Mouse (Mus musculus): ENCODE measurements at regions not wholly inside any gene's neighbourhood (a gene's known extent, or its start where the extent isn't known, plus 50 kb on each side); places are given as distances from the start of the nearest gene placed in this dataset.
"Not testable (repeated sequence)": the region's sequence is repeated elsewhere in the genome, so short reads cannot be mapped to it uniquely, and the experiment has no call there.

GRCm38 (mm10) chr6:41225382-41225781 lies 76.7 kb upstream of the Try4 start:
- DNase-seq (ENCODE audit: low read depth, low spot score) = no peak

DNA sequence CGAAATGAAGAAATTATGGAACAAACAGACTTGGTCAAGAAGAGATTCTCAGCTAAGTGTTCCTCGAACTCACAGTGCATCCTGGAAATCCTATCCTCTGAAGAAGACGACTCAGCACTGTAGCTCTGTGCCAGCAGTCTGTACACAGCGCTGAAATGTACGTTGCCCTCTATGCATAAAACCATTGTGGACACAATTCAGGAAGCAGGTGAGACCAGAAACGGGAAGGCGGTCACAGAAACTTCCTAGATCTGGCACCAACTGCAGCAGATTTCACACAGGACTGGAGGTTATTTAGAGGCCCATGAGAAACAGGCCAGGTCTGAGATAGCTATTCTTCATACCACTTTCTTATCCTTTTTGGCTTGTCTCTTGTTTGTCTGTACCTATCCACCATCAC lies 83.7 kb upstream of the Try4 start:
- no peak for DNase-seq (ENCODE audit: low read depth, low spot score)

DNA sequence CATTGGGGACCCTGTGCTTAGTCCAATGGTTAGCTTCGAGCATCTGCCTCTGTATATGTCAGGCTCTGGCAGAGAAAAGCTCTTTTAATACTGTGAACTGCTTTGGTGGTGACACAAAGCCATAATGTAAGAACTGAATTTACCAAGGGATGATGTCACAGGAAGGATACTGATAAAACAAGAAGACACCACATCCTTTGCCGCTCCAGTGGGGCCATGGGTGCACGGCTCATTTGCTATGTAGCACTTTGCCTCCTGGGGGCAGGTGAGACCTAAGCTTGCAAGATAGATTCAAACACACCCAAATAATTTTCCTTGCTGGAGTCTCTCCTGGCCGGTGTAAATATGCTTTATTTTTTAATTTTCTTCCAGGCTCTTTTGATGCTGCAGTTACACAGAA lies 86.2 kb upstream of the Try4 start:
- no peak for DNase-seq (ENCODE audit: low read depth, low spot score)

DNA sequence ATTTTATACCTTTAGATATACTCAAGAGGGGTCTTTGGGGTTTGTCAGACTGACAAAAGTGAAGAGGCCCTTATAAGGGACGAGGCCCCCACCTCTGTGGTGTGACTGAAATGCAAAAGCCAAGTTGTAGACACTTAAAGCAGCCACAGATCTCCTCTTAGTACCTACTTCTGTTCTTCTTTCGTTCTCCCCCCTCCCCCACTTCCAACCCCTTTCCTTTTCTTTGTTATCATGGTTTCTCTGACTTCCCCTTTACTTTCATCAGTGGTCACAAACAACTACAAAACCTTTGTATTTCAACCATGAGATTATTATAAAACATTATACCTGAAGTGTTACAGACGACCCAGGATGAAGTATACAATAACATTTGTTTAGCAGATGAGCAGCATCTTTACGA lies 96.2 kb upstream of the Try4 start:
- no peak for DNase-seq (ENCODE audit: low read depth, low spot score)

DNA sequence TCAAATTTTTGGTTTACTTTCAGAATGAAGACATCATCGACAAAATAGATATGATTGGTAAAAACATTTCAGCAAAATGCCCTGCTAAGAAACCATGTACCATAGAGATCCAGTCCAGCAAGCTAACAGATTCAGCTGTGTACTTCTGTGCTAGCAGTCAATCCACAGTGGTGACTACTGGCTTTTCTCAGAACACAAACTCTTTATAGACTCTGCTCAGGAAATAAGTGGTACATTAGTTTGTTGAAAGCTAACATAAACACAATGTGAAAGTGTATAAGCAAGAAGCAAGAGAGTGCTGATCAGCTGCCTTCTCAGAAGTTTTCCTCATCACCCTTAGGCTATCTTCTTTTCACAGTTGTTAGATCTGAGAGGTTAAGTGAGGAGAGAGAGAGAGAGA lies 99.2 kb upstream of the Try4 start:
- no peak for DNase-seq (ENCODE audit: low read depth, low spot score)

DNA sequence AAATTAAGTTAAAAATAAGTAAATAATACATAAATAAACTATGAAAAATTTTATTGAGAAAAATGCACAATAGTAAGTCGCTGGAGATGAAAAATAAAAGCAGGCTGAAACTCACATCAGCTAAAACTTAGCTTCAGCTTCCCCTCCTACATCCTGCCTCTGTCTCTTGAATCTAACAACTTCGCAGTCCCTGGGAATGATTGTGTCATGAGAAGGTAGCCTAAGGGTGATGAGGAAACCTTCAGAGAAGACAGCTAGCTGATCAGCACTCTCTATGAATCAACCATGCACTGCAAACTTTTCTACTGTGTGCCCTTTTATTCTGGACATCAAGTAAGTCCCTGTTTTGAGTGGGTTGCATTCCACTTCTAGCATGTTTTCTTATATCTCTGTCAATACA lies 99.8 kb upstream of the Try4 start:
- no peak for DNase-seq (ENCODE audit: low read depth, low spot score)

DNA sequence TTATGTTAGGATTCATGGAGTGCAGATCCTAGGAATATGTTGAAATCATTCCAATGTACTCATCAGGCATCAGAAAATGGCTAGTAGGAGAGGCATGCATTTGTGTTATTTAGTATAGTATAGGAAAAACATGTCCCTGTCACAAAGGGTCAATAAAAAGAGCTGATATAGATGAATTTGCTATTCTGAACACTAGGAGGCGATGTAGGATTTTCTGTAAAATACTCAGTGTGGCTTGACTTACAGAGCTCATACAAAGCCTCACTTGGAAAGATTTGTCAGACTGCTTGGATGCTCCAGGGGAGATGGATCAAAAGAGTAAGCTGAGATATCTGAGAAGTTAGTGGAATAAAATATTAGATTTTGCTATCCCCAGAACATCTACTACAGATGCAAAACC lies 107.6 kb upstream of the Try4 start:
- DNase-seq (ENCODE audit: low read depth, low spot score) = no peak

DNA sequence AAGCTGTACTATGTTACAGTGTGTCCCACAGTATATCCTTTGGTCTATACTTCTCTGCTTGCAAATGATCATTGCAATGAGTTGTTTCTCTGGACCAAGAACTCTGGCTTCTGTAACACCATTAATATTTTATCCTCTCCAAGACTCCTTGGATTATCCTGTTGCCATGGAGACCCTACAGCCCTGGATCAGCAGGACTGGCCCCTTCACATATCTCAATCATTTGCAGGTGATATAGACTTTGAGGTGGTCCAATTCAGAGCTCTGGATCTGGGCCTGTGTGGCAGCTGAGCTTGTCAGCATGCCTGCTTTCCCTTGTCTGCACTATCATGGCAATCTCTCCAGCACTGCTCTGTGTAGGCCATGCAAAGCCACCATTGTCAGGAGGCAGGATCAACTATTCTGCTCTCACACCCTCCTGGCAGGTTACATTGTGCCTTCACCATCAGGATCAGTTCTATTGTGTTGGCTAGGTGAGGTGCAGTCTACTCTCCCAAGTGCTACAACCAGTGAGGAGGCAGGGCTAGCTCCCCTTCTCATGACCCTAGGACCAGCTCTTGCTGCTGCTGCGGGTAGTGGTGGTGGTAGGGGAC lies 110.2 kb upstream of the Try4 start:
- no peak for DNase-seq (ENCODE audit: low read depth, low spot score)

DNA sequence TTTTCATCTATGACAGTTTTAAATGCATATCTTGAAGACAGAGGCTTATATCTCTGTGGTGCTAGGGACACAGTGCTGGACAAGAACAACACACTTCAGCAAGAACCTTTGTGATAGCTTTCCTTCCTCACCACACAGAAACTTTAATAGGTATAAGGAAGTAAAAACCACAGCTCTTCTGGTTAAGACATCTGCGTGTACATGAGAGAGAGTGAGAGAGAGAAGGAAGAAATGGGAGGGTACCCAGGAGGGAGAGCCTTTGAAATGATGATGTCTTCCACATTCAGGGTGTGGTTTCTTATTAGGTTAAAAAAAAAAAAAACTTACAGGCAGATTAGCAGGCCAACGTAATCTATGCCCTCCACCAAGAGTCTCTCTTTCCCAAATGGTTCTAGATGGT lies 113.2 kb upstream of the Try4 start:
- no peak for DNase-seq (ENCODE audit: low read depth, low spot score)

DNA sequence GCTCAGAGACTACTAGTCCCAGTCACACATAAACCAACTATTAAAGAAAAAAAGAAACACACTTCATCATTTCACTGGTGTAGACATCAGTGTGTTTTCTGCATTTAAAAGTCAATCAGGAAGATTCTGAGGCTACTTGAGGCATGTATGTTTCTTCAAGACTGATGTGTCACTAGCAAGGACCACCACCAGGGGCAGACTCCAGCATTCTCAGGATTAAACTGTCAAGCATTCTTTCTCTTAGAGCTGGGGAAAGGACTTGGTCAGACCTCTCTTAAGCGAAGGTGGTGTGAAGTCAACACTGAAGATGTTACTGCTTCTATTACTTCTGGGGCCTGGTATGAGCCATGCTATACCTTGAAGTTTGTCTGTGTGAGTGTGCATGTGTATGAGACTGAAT lies 114.1 kb upstream of the Try4 start:
- no peak for DNase-seq (ENCODE audit: low read depth, low spot score)

- no peak for DNase-seq (ENCODE audit: low read depth, low spot score)
These were observed 123.2 kb upstream of the Try4 start for GRCm38 (mm10) chr6:41178896-41179295.

GRCm38 (mm10) chr6:41178019-41178418 lies 124.0 kb upstream of the Try4 start:
- no peak for DNase-seq (ENCODE audit: low read depth, low spot score)

- DNase-seq (ENCODE audit: low read depth, low spot score) = no peak
These were observed 124.9 kb upstream of the Try4 start for GRCm38 (mm10) chr6:41177152-41177551.

GRCm38 (mm10) chr6:41176034-41176433 lies 126.0 kb upstream of the Try4 start:
- no peak for DNase-seq (ENCODE audit: low read depth, low spot score)

DNA sequence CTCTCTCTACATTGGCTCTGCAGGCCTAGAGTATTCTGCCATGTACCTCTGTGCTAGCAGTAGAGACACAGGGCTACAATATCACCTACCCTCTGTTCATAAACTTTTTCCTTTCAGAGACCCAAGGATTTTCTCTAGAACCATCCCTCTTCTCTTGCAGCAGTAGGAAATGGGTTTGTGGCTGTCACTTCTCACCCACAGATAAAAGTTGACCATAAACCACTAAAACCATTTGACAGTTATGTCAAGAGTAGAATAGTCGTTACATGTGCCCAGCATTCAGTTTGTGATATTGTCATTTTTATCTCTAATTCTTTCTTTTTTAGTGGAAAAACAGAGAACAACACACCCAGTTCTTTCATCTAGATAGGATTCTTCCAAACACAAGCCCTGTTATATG lies 128.2 kb upstream of the 2210010C04Rik start:
- no peak for DNase-seq (ENCODE audit: low read depth, low spot score)

GRCm38 (mm10) chr6:41161693-41162092 lies 126.4 kb upstream of the 2210010C04Rik start:
- no peak for DNase-seq (ENCODE audit: low read depth, low spot score)

DNA sequence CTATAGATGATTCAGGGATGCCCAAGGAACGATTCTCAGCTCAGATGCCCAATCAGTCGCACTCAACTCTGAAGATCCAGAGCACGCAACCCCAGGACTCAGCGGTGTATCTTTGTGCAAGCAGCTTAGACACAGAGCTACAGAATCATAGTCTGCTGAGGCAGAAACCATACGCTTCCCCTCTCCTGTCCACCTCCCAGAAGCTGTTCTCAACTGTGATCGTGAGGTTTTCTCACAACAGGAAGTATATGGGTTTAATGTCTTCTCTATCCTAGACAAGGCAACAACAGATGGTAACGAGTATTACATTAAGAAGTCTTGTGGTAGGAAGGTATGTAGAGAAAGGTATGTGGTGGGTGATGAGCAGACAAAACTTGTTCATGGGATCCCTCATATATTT lies 116.8 kb upstream of the 2210010C04Rik start:
- no peak for DNase-seq (ENCODE audit: low read depth, low spot score)

DNA sequence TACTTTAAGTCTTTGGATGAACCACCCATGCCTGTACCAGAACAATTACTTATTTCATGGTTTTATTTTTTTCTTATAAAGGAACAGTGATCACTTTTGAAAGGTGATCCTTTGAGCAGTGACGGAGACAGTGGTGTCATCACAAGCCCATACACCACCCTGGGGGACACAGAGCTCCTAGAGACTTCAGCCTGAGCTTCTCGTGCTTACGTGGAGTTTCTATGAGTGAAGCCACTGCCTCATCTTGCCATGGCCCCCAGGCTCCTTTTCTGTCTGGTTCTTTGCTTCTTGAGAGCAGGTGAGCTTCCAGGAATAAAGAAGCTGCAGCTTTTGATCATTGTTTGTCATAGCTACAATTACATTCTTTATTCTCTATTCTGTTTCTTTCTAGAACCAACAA lies 116.2 kb upstream of the 2210010C04Rik start:
- no peak for DNase-seq (ENCODE audit: low read depth, low spot score)

- DNase-seq (ENCODE audit: low read depth, low spot score) = no peak
These were observed 105.6 kb upstream of the 2210010C04Rik start for GRCm38 (mm10) chr6:41140916-41141315.

DNA sequence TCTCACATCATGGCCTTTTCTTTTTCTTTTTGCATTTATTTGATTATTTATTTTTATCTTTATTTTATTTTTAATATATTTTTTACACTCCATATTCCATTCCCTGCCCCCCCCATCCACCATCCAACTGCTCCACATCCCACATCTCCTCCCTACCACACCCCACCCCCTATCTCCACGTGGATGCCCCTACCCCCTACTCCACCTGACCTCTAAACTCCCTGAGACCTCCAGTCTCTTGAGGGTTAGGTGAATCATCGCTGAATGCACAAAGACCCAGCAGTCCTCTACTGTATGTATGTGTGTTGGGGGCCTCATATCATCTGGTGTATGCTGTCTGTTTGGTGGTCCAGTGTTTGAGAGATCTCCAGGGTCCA lies 102.1 kb upstream of the 2210010C04Rik start:
- not testable (repeated sequence) for DNase-seq (ENCODE audit: low read depth, low spot score)

- peak; percentile 7 for DNase-seq (ENCODE audit: low read depth, low spot score)
These were observed 101.5 kb upstream of the 2210010C04Rik start for GRCm38 (mm10) chr6:41136717-41137400.

- no peak for DNase-seq (ENCODE audit: low read depth, low spot score)
These were observed 99.9 kb upstream of the 2210010C04Rik start for GRCm38 (mm10) chr6:41135160-41135559.

DNA sequence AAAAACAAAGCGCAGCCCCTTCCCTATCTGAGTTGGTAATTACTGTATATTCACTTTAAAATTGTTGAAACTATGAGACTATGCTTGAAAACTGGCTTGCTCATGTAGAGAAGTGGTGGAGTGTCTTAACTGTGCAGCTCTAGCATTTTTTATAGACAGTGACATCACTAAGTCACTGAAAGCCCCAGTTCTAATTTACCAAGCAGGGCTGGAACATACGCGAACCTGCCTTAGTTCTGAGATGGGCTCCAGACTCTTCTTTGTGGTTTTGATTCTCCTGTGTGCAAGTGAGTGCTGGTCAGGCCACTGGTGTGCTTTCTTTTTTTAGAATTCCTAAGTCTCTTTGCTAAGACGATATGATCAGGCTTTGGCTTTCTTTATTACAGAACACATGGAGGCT lies 94.6 kb upstream of the 2210010C04Rik start:
- DNase-seq (ENCODE audit: low read depth, low spot score) = no peak

DNA sequence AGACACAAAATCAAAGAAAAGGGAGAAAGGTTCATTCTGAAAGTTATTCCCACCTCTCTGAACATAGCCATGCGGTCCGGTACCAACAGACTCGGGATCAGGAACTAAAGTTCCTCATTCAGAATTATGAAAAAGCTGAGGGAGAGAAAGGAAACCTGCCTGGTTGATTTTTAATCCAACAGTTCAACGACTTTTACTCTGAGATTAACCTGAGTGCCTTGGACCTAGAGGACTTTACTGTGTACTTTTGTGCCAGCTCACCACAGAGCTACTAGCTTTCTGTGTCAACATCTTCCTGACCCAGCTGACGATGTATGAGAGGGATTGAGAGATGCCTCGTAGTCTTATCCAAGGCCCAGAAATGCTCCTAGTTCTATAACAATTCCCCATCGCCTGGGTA lies 92.5 kb upstream of the 2210010C04Rik start:
- DNase-seq (ENCODE audit: low read depth, low spot score) = no peak

All from skeletal muscle tissue, adult 2 months (tissue).